Mouse (Mus musculus) lung, adult 10 weeks (tissue): ENCODE data around the gene Glg1. TPM values are rescaled to one million over a fixed set of nuclear protein-coding genes. Genes with fewer than 3 reads are reported as not detected.

Experiments
- polyA plus RNA-seq: library from polyadenylated mRNA; stranded (reverse); fragments of 350-450 nt; fragmentation: Illumina TruSeq; extraction: RNeasy Lipid Tissue Mini Kit (QIAGEN cat#74804); gene quantifications from one replicate; pipeline ENCODE4 v1.2.3, GENCODE M21; 2014; ENCODE audit warnings: low read depth, low replicate concordance; ENCODE audit not compliant: insufficient read depth

The Glg1 gene
- 14.4 TPM for polyA plus RNA-seq

GRCm38 (mm10) chr8:111258631-111259407 lies at the start of gene Glg1:
Glg1 (minus strand) TSS chr8:111259216.

GRCm38 (mm10) chr8:111299821-111300568 lies 41.0 kb upstream of the Glg1 start, which contains the start of gene Rfwd3:
Rfwd3 (minus strand) TSS chr8:111300222.

Other genes starting within 250 kb of the Glg1 start
- 3.5 TPM for gene Ddx19b, start 227.5 kb downstream of the Glg1 start, polyA plus RNA-seq
- 17.0 TPM for gene Aars, start 226.1 kb downstream of the Glg1 start, polyA plus RNA-seq
- gene Exosc6, start 202.9 kb downstream of the Glg1 start, polyA plus RNA-seq, result 0.71 TPM
- not detected for gene Clec18a, start 166.8 kb downstream of the Glg1 start, polyA plus RNA-seq
- 2.0 TPM for gene Pdpr, start 164.6 kb downstream of the Glg1 start, polyA plus RNA-seq
- 9.6 TPM for gene Rfwd3, start 41.0 kb upstream of the Glg1 start, polyA plus RNA-seq
- gene Mlkl, start 79.0 kb upstream of the Glg1 start, polyA plus RNA-seq, result 4.4 TPM
- gene Fa2h, start 134.6 kb upstream of the Glg1 start, polyA plus RNA-seq, result not detected